Mouse (Mus musculus) forebrain, embryonic 11.5 days (tissue): ENCODE measurements around the gene Arhgef17. TPM values are rescaled to one million over a fixed set of nuclear protein-coding genes. Genes with fewer than 3 reads are reported as not detected.

Source experiments
- ATAC-seq: fragments of 200-750 bp; cut with Nextera tagmentation; replicated peaks from 2 replicates; pipeline ENCODE4 v1.8.0; 2017; ENCODE audit warnings: moderate TSS enrichment; ENCODE audit not compliant: low FRiP score
- DNase-seq: peaks from one replicate; pipeline ENCODE4 v3.0.0-alpha.2; 2017; ENCODE audit warnings: low spot score
- H3K27ac ChIP-seq: fragments of 300-500 bp; sonication (generic); 2 replicates; pipeline ENCODE4 v1.5.1; 2014; ENCODE audit warnings: low read depth, low read length
- H3K27me3 ChIP-seq: fragments of 300-500 bp; sonication (generic); 2 replicates; pipeline ENCODE4 v1.6.1; 2014; ENCODE audit warnings: mild to moderate bottlenecking, low read length, mixed read lengths; ENCODE audit not compliant: control insufficient read depth, insufficient read depth
- H3K36me3 ChIP-seq: fragments of 300-500 bp; sonication (generic); 2 replicates; pipeline ENCODE4 v1.6.1; 2014; ENCODE audit warnings: mild to moderate bottlenecking, low read length, moderate library complexity, mixed read lengths; ENCODE audit not compliant: control insufficient read depth, insufficient read depth
- H3K4me1 ChIP-seq: fragments of 300-500 bp; sonication (generic); replicated peaks from 2 replicates; pipeline ENCODE4 v1.6.1; 2014; ENCODE audit warnings: low read length, mixed read lengths; ENCODE audit not compliant: control insufficient read depth, insufficient read depth
- H3K4me2 ChIP-seq: fragments of 300-500 bp; sonication (generic); 2 replicates; pipeline ENCODE4 v1.6.1; 2014; ENCODE audit warnings: low read depth, mild to moderate bottlenecking, low read length, moderate library complexity, mixed read lengths; ENCODE audit not compliant: severe bottlenecking
- H3K4me3 ChIP-seq: fragments of 300-500 bp; sonication (generic); 2 replicates; pipeline ENCODE4 v1.5.1; 2014; ENCODE audit warnings: low read depth, low read length
- H3K9ac ChIP-seq: fragments of 300-500 bp; sonication (generic); 2 replicates; pipeline ENCODE4 v1.6.1; 2014; ENCODE audit warnings: low read length
- H3K9me3 ChIP-seq: fragments of 300-500 bp; sonication (generic); 2 replicates; pipeline ENCODE4 v1.6.1; 2016; ENCODE audit warnings: low read length, mixed read lengths; ENCODE audit not compliant: control insufficient read depth
- WGBS: fragments of 180-500 bp; shearing (Covaris S2); extraction: QIAGEN DNeasy Blood & Tissue Kit; methylation state at CpG from one replicate; pipeline ENCODE4 v1.1.7; 2014; 5-methylcytosine and 5-hydroxymethylcytosine counted together
- polyA plus RNA-seq: library from polyadenylated mRNA; unstranded; fragments of >200 nt; fragmentation: Nextera tagmentation; extraction: Ambion mirVana; gene quantifications from 2 replicates; pipeline ENCODE4 v1.2.1, GENCODE M21; 2014

Arhgef17 gene
- polyA plus RNA-seq, 1 experiment from 2014 or later, result 10.1 TPM

DNA sequence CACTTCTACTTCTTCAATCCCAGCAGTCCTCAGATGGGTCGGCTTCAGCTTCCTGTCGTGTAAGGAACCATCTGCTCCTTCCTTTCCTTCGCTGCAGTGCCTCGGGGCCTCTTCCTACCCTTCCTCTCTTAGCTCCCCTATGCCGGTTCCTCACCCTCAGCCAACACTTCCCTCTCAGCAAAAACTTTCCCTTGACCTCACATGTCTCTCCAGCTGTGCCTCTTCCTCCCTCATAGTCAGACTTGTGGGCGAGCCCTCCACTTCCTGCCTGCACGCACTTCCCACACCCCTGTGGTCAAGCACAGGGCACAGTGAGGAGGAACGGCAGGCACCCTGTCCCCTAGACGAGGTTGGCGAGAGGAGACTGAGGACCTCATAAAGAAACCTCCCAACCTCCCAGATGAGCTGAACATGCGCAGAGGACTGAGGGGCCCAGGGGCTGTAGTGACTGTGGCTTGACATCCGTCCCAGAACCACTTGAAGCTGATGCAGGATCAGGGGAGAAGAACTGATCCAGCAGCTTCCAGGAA, 18.6 kb upstream of the Arhgef17 start:
- no peak overlapping the region for H3K9ac ChIP-seq
- H3K27me3 ChIP-seq, result no peaks in the 10 kb centered on the region
- no peaks in the 10 kb centered on the region; the same call in 1 of the 2 replicates for H3K4me1 ChIP-seq
- H3K4me3 ChIP-seq, result no peak overlapping the region
- H3K27ac ChIP-seq, result no peak overlapping the region
- ATAC-seq (no peak), DNase-seq (no peak)
- H3K36me3 ChIP-seq, result no peaks in the 10 kb centered on the region
- no peaks in the 10 kb centered on the region for H3K9me3 ChIP-seq
- WGBS, result 70% methylated on average over 12 of the region's 12 CpGs
- H3K4me2 ChIP-seq, result no peak overlapping the region

GRCm38 (mm10) chr7:100950031-100950430, 18.1 kb upstream of the Arhgef17 start:
- H3K27ac ChIP-seq, result 0 out of 2 replicates have a peak overlapping the region, but pooled peaks have one; percentile 31
- no peak overlapping the region for H3K4me2 ChIP-seq
- H3K4me3 ChIP-seq, result no peak overlapping the region
- H3K27me3 ChIP-seq, result no peaks in the 10 kb centered on the region
- H3K9me3 ChIP-seq, result no peaks in the 10 kb centered on the region
- no peak for ATAC-seq
- no peak for DNase-seq
- H3K9ac ChIP-seq, result no peak overlapping the region
- no peaks in the 10 kb centered on the region; the same call in 1 of the 2 replicates for H3K4me1 ChIP-seq
- 60% methylated on average over 5 of the region's 5 CpGs for WGBS
- H3K36me3 ChIP-seq, result no peaks in the 10 kb centered on the region

DNA sequence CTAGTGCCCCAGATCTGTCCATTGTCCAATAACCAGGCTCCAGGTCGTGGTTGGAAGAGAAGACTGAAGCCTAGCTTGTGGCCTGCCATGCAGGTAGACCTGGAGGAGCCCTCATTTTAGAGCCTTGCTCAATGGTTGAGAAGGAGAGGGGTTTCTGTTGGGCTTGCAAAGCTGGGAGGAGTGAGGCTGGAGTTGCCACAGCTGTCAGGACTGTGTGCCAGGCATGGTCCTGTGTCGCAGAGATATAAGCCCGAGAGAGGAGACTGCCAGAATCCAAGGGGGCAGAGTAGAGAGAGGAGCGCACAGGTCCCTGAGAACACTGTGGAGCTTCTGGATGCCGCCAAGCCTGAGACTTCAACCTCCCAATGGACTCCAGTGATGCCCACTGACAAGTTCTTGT, 12.8 kb upstream of the Arhgef17 start:
- H3K4me1 ChIP-seq, result no peaks in the 10 kb centered on the region; the same call in 1 of the 2 replicates
- no peak for ATAC-seq
- H3K27me3 ChIP-seq, result no peaks in the 10 kb centered on the region
- H3K9me3 ChIP-seq, result no peaks in the 10 kb centered on the region
- H3K27ac ChIP-seq, result no peak overlapping the region
- no peak overlapping the region for H3K4me3 ChIP-seq
- no peak overlapping the region for H3K4me2 ChIP-seq
- 88% methylated on average over 5 of the region's 5 CpGs for WGBS
- DNase-seq, result no peak
- no peaks in the 10 kb centered on the region for H3K36me3 ChIP-seq
- H3K9ac ChIP-seq, result no peak overlapping the region

- no peak overlapping the region for H3K4me3 ChIP-seq
- no peak for ATAC-seq
Observed at GRCm38 (mm10) chr7:100944306-100944705, 12.4 kb upstream of the Arhgef17 start.

GRCm38 (mm10) chr7:100942789-100943615, 11.1 kb upstream of the Arhgef17 start:
- Histone ChIP-seq H3K9ac (no peak overlapping the region), H3K4me3 (no peak overlapping the region), H3K4me1 (no peaks in the 10 kb centered on the region; the same call in 1 of the 2 replicates), H3K9me3 (no peaks in the 10 kb centered on the region), H3K4me2 (no peak overlapping the region), H3K36me3 (no peaks in the 10 kb centered on the region), H3K27me3 (no peaks in the 10 kb centered on the region), H3K27ac (no peak overlapping the region)
- ATAC-seq, result peak; percentile 49; the same call in 1 of the 2 replicates
- WGBS, result 62% methylated on average over 12 of the region's 12 CpGs
- DNase-seq, result peak; percentile 84

More at GRCm38 (mm10) chr7:100944306-100944705, 12.4 kb upstream of the Arhgef17 start:
- Histone ChIP-seq H3K9ac (no peak overlapping the region), H3K36me3 (no peaks in the 10 kb centered on the region), H3K27me3 (no peaks in the 10 kb centered on the region), H3K9me3 (no peaks in the 10 kb centered on the region), H3K27ac (no peak overlapping the region), H3K4me1 (no peaks in the 10 kb centered on the region; the same call in 1 of the 2 replicates), H3K4me2 (no peak overlapping the region)
- 64% methylated on average over 2 of the region's 2 CpGs for WGBS
- DNase-seq, result no peak

GRCm38 (mm10) chr7:100941169-100941568, 9.3 kb upstream of the Arhgef17 start:
- H3K27ac ChIP-seq, result no peak overlapping the region
- H3K9me3 ChIP-seq, result no peaks in the 10 kb centered on the region
- WGBS, result 32% methylated on average over 5 of the region's 5 CpGs
- no peaks in the 10 kb centered on the region for H3K27me3 ChIP-seq
- H3K36me3 ChIP-seq, result no peaks in the 10 kb centered on the region
- H3K4me1 ChIP-seq, result no peaks in the 10 kb centered on the region
- no peak overlapping the region for H3K9ac ChIP-seq
- H3K4me2 ChIP-seq, result no peak overlapping the region
- no peak overlapping the region for H3K4me3 ChIP-seq
- DNase-seq, result no peak
- ATAC-seq, result no peak

DNA sequence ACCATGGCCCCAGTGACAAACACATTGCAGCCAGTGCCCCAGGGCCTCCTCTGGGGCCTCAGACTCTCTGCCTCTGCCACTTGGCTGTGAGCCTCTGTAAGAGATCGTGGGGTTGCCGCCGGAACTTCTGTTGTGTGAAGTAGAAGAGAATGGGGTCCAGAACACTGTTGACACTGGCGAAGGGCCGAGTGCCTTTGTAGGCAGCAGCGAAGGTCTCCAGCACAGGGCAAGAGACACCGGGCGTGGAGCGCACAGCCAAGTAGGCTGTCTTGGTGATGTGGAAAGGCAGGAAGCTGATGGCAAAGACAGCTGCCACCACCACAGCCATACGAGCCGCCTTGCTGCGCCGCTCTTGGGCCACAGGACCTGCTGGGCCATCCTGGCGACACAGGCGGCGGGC, 6.2 kb upstream of the Arhgef17 start:
- Histone ChIP-seq H3K9ac (no peak overlapping the region), H3K9me3 (no peaks in the 10 kb centered on the region), H3K27me3 (no peaks in the 10 kb centered on the region), H3K4me1 (no peaks in the 10 kb centered on the region), H3K4me3 (no peak overlapping the region), H3K27ac (no peak overlapping the region), H3K36me3 (no peaks in the 10 kb centered on the region), H3K4me2 (no peak overlapping the region)
- DNase-seq, result no peak
- 91% methylated on average over 16 of the region's 16 CpGs for WGBS
- ATAC-seq, result no peak

- H3K27ac ChIP-seq, result no peak overlapping the region
- H3K4me3 ChIP-seq, result no peak overlapping the region
- no peaks in the 10 kb centered on the region for H3K27me3 ChIP-seq
- H3K36me3 ChIP-seq, result no peaks in the 10 kb centered on the region
- DNase-seq (no peak), ATAC-seq (no peak)
- 85% methylated on average over 3 of the region's 3 CpGs for WGBS
- H3K4me1 ChIP-seq, result no peaks in the 10 kb centered on the region
- no peaks in the 10 kb centered on the region for H3K9me3 ChIP-seq
- H3K9ac ChIP-seq, result no peak overlapping the region
- H3K4me2 ChIP-seq, result no peak overlapping the region
Observed at GRCm38 (mm10) chr7:100937481-100937880, 5.6 kb upstream of the Arhgef17 start.
